ENCODE assay signal across 25 mouse cellular contexts in the genomic region with DNA sequence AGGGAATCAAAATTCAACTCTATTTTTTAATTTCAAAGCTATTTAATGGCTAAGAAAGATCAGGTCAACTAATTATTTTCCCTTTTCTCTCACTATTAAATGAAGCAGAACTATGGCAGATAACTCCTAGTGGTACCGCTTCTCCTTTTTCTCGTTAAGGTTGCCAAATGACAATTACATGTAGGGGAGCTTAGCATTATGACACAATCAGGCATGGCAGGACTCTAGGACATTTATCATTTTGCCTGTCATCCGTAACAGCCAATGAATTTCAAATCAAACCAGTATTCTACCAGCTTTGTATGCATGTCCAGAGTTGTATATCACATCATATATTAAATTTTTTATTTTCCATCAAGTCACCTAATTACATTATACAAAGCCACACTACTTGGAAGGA.
"Had no signal": no experiment of that assay in that cellular context is flagged by ENCODE, and none has a peak within 500 bp of the region (broad histone marks: within the 10 kb centered on the region; RNA-seq: fewer than 3 reads in every experiment).

No protein-coding gene starts in this region.

- H3K27ac ChIP-seq: heart, embryonic 10.5 days; hindbrain, embryonic 10.5 days; hindbrain, embryonic 13.5 days; intestine, embryonic 15.5 days; layer of hippocampus, adult 2 months; left cerebral cortex, adult 2 months; limb, embryonic 10.5 days; limb, embryonic 12.5 days; liver, embryonic 13.5 days had no signal

- H3K4me2 ChIP-seq: heart, embryonic 12.5 days; hindbrain, embryonic 13.5 days; intestine, embryonic 15.5 days; limb, embryonic 12.5 days; liver, embryonic 11.5 days; liver, embryonic 13.5 days had no signal

- ATAC-seq: hindbrain, embryonic 16.5 days; inflammation-experienced regulatory T-cells, adult 6 months; intestine, embryonic 15.5 days; intestine, postnatal 0 days had no signal

- H3K4me3 ChIP-seq: heart, embryonic 10.5 days; heart, embryonic 12.5 days; hindbrain, embryonic 10.5 days; hindbrain, embryonic 13.5 days; intestine, embryonic 15.5 days; layer of hippocampus, adult 2 months; left cerebral cortex, adult 2 months; limb, embryonic 10.5 days; limb, embryonic 12.5 days; liver, embryonic 13.5 days had no signal

- H3K27me3 ChIP-seq: heart, embryonic 12.5 days; hindbrain, embryonic 13.5 days; intestine, embryonic 15.5 days; limb, embryonic 12.5 days; liver, embryonic 13.5 days had no signal

- H3K9ac ChIP-seq: heart, embryonic 12.5 days; hindbrain, embryonic 13.5 days; intestine, embryonic 15.5 days; limb, embryonic 12.5 days; liver, embryonic 13.5 days had no signal

- DNase-seq: gastrocnemius, postnatal 14 days; gastrocnemius, postnatal 36 days; heart, adult 18-20 months; heart, postnatal 10 days; heart, postnatal 4 days; kidney, adult 18-20 months; kidney, adult 8-10 months; kidney, postnatal 10 days; kidney, postnatal 25 days; kidney, postnatal 4 days; liver; liver, embryonic 13.5 days had no signal

- H3K36me3 ChIP-seq: heart, embryonic 10.5 days; heart, embryonic 12.5 days; hindbrain, embryonic 10.5 days; hindbrain, embryonic 13.5 days; intestine, embryonic 15.5 days; limb, embryonic 10.5 days; limb, embryonic 12.5 days; liver, embryonic 13.5 days had no signal

- H3K4me1 ChIP-seq: heart, embryonic 10.5 days; heart, embryonic 12.5 days; hindbrain, embryonic 10.5 days; hindbrain, embryonic 13.5 days; intestine, embryonic 15.5 days; limb, embryonic 10.5 days; limb, embryonic 12.5 days; liver, embryonic 13.5 days had no signal

- H3K9me3 ChIP-seq: heart, embryonic 10.5 days; heart, embryonic 12.5 days; hindbrain, embryonic 10.5 days; hindbrain, embryonic 13.5 days; intestine, embryonic 15.5 days; limb, embryonic 10.5 days; limb, embryonic 12.5 days; liver, embryonic 13.5 days had no signal
